23 mouse cellular contexts compared by ENCODE assay signal in the genomic region with DNA sequence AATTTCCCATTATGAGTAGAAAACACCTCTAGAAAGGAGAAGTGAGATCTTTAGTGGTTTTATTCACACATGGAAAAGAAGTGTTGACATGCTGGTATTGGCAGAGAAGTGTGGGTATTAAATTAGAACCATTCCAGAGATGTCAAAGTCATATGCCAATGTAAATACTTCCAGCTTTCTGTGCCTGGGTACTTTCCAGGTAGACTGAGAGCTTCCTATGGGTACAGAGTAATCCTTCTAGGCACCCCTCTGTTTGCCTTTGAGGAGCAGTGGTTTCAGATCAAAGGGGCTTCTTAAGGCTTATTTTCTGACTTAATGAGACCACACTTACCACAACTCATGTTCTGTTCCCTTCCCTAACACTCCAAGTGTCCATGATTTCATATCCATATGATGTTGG.
"Had no signal": no experiment of that assay in that cellular context is flagged by ENCODE, and none has a peak within 500 bp of the region (broad histone marks: within the 10 kb centered on the region; RNA-seq: fewer than 3 reads in every experiment).

No protein-coding gene starts in this region.

- H3K9ac ChIP-seq: kidney, embryonic 15.5 days; limb, embryonic 12.5 days; liver, embryonic 12.5 days; liver, embryonic 15.5 days; lung, embryonic 15.5 days; midbrain, embryonic 13.5 days had no signal

- H3K36me3 ChIP-seq: kidney, embryonic 15.5 days; limb, embryonic 12.5 days; liver, embryonic 12.5 days; liver, embryonic 15.5 days; lung, embryonic 15.5 days; midbrain, embryonic 10.5 days; midbrain, embryonic 13.5 days had no signal

- H3K27ac ChIP-seq: kidney, embryonic 15.5 days; left cerebral cortex, adult 2 months; limb, embryonic 12.5 days; liver, embryonic 12.5 days; liver, embryonic 15.5 days; lung, embryonic 15.5 days; midbrain, embryonic 10.5 days; midbrain, embryonic 13.5 days; stomach, postnatal 0 days had no signal

- DNase-seq: kidney, adult 8-10 months; kidney, postnatal 10 days; kidney, postnatal 36 days; layer of hippocampus, postnatal 36 days; lung, adult 18-20 months; lung, postnatal 10 days; lung, postnatal 36 days; right cerebral cortex, adult 18-20 months; right cerebral cortex, postnatal 14 days; right cerebral cortex, postnatal 4 days; thymus, adult 2 months; thymus, postnatal 14 days; thymus, postnatal 4 days had no signal

- H3K27me3 ChIP-seq: kidney, embryonic 15.5 days; limb, embryonic 12.5 days; liver, embryonic 12.5 days; liver, embryonic 15.5 days; lung, embryonic 15.5 days; megakaryocyte, embryonic 14.5 days; midbrain, embryonic 13.5 days had no signal

- H3K4me2 ChIP-seq: kidney, embryonic 15.5 days; limb, embryonic 12.5 days; liver, embryonic 12.5 days; liver, embryonic 15.5 days; lung, embryonic 15.5 days; midbrain, embryonic 13.5 days had no signal

- ATAC-seq: liver, embryonic 12.5 days; midbrain, embryonic 13.5 days had no signal

- H3K4me1 ChIP-seq: kidney, embryonic 15.5 days; limb, embryonic 12.5 days; liver, embryonic 12.5 days; liver, embryonic 15.5 days; megakaryocyte, embryonic 14.5 days; midbrain, embryonic 13.5 days had no signal

- H3K4me3 ChIP-seq: kidney, embryonic 15.5 days; left cerebral cortex, adult 2 months; limb, embryonic 12.5 days; liver, embryonic 12.5 days; liver, embryonic 15.5 days; lung, embryonic 15.5 days; megakaryocyte, embryonic 14.5 days; midbrain, embryonic 10.5 days; midbrain, embryonic 13.5 days had no signal

- H3K9me3 ChIP-seq: kidney, embryonic 15.5 days; limb, embryonic 12.5 days; liver, embryonic 12.5 days; liver, embryonic 15.5 days; lung, embryonic 15.5 days; megakaryocyte, embryonic 14.5 days; midbrain, embryonic 10.5 days; midbrain, embryonic 13.5 days had no signal
